Mouse (Mus musculus) kidney, adult 2 months (tissue): ENCODE data around the gene Hist1h3d.

Source experiments
- CTCF ChIP-seq: fragments of 200-500 bp; conservative IDR thresholded peaks from 2 replicates; pipeline ENCODE4 v1.5.1; 2011; ENCODE audit warnings: low read depth, mild to moderate bottlenecking, control low read depth, low read length, moderate library complexity, mixed read lengths; ENCODE audit not compliant: insufficient read depth, insufficient read length
- POLR2A ChIP-seq: fragments of 200-500 bp; IDR thresholded peaks from one replicate; pipeline ENCODE4 v1.6.1; 2011; ENCODE audit warnings: low read depth, low read length, control low read depth

GRCm38 (mm10) chr13:23546694-23547093 is 28.9 kb upstream of the Hist1h3d start:
- TF ChIP-seq CTCF = no peak
- no peak for TF ChIP-seq POLR2A
